Mouse (Mus musculus): ENCODE measurements around the gene Ap1b1.
"Not testable (repeated sequence)": the region's sequence is repeated elsewhere in the genome, so short reads cannot be mapped to it uniquely, and the experiment has no call there.

DNA sequence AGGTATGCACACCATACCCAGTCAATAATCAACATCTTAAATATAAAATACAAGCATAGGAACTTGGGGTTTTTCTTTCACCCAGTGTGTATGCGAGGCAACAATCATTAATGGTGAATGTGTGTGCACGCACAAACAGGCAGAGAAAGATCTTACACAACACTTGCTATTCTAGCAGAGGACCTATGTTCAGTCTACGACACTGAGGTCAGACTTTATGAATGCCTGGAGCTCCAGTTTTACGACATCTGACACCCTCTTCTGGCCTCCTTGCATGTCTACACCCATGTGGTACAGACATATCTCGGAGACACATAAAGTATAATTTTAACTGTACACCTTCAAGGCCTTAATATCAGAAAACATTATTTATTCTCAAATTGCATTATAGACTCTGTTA lies 90.2 kb downstream of the Ap1b1 start:
- TF ChIP-seq POLR2A (IDR thresholded peaks at IDR 0.05; ENCODE audit: borderline replicate concordance, low read depth, low read length); CTCF (IDR thresholded peaks at IDR 0.05; ENCODE audit: low read depth, low read length): not testable (repeated sequence)

All from bone marrow macrophage, adult 2 months (primary cell).